Mouse (Mus musculus) bone marrow, adult 2 months (tissue): ENCODE measurements at regions not wholly inside any gene's neighbourhood (a gene's known extent, or its start where the extent isn't known, plus 50 kb on each side); places are given as distances from the start of the nearest gene placed in this dataset.

Experiments
- CTCF ChIP-seq: fragments of 200-500 bp; IDR thresholded peaks from 2 replicates; pipeline ENCODE4 v1.5.1; 2011; ENCODE audit warnings: low read length, control low read depth; ENCODE audit not compliant: control insufficient read depth, insufficient read depth
- POLR2A ChIP-seq: fragments of 200-500 bp; IDR thresholded peaks from 2 replicates; pipeline ENCODE4 v1.6.1; 2011; ENCODE audit warnings: low read depth, mild to moderate bottlenecking, control low read depth, low read length, borderline replicate concordance; ENCODE audit not compliant: control insufficient read depth

DNA sequence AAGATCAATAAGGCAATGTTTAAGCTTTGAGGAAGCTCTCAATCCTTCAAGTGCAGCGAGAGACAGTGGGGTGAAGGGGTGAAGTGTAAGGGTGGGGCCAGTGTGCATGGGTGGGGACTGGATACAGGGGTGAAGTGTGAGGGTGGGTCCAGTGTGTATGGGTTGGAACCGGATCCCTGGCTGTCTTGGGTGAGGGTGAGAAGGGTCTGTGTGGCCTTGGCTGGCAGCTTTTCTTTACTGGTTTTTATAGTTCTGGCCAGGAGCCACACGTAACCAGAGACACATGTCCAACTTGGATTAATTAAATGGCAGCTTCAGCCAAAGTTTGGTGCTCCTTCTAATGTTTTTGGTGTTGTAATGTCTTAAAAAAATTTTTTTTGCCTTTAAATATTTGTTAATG, 101.4 kb downstream of the Vcpkmt start:
- TF ChIP-seq CTCF (no peak), POLR2A (no peak)
